Mouse (Mus musculus) adrenal gland, adult (tissue): ENCODE results near the gene Il21r.

Source experiments
- DNase-seq, 2 experiments: peaks; one replicate each; pipeline ENCODE4 v3.0.0; 2022 to 2023; ENCODE audit warnings: low spot score in 1 of 2; ENCODE audit not compliant: inconsistent age in 2 of 2

Gene Il21r

DNA sequence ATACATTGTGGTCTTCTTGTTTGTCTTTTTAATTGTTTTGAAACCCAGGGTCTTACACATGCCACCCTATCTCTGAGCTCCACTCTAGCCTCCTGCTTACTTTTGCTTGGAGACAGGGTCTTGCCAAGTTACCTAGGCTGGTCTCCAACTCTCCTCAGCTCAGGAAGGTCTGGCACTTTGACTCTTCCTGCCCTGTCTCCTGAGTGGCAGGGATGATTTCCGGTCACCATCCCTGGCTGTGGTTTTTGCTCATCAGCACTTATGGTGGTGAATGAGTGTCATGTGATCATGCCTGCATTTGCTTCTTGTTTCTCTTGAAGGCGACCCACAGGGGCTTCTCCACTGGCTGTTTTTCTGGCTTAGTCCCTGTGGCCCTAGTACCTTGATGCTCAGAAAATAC lies 29.4 kb upstream of the Il21r start:
- DNase-seq = peak in 1 of 2 experiments; percentile 51

DNA sequence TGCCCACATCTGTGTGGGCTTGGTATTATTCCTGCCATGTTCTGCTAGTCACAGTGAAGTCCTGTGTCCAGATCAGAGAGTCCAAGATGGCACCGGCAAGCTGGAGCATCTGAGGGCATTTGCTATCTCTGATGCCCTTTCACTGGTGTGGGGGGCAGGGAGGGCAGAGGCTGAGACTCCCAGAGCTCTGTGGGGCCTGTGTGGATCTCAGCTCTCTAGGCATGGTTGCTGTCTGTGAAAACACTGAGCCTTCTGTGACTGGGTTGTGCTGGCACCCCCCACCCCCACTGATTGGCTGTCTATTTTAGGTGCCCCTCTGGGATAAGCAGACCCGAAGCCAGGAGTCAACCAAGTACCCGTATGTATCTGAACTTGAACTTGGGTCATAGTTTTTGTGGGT lies 28.4 kb upstream of the Il21r start:
- DNase-seq = peak in 1 of 2 experiments; percentile 43

DNA sequence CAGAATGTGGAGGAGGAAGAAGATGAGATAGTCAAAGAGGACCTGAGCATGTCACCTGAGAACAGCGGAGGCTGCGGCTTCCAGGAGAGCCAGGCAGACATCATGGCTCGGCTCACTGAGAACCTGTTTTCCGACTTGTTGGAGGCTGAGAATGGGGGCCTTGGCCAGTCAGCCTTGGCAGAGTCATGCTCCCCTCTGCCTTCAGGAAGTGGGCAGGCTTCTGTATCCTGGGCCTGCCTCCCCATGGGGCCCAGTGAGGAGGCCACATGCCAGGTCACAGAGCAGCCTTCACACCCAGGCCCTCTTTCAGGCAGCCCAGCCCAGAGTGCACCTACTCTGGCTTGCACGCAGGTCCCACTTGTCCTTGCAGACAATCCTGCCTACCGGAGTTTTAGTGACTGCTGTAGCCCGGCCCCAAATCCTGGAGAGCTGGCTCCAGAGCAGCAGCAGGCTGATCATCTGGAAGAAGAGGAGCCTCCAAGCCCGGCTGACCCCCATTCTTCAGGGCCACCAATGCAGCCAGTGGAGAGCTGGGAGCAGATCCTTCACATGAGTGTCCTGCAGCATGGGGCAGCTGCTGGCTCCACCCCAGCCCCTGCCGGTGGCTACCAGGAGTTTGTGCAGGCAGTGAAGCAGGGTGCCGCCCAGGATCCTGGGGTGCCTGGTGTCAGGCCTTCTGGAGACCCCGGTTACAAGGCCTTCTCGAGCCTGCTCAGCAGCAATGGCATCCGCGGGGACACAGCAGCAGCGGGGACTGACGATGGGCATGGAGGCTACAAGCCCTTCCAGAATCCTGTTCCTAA lies 27.3 kb upstream of the Il21r start:
- DNase-seq = peak in 1 of 2 experiments; percentile 71

DNA sequence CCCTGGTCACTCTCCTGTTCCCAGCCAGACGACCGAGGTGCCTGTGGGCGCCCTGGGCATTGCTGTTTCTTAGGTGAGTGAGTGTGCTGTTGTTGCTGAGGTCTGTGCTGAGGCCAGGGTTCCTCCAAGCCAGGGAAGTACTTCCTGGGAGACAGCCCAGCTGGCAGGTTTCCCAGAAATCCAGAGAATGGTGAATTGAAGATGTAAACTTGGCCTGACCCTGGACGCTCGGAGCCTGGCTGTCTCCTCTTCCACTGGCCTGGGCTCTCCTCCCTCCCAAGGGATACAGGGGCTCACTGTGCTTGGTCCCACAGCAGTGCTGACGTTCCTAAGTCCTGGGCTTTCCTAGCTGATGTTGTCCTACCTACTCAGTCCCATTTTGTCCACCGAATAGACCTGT lies 26.2 kb upstream of the Il21r start:
- peak; percentile 76 to 92 for DNase-seq

DNA sequence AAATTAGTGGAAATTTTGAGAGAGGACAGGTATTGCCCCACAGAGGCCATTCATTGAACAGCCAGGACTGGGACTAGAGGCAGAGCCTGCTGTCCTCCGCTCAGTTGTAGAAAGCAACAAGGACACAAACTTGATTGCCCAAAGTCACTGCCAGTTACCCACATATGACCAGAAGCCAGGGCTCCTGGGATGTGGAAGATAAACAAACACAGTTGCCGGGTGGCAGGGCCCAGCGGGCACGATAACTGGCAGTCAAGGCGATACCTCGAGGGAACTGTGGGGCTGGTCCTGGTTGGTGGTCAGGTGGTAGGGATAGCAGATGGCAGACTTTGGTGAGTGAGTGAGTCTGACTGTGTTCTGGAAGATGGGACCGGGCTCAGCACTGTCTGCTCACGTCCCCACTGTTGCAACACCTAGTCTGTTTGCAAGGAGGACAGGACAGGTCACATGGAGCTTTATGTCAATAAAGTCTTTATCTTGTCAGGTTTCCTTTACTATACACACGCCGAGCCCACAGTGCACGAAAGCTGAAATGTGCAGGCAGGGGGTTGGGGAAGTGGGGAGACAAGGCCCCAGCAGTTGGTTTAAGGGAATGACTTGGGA lies 25.6 kb upstream of the Il21r start:
- no peak for DNase-seq

DNA sequence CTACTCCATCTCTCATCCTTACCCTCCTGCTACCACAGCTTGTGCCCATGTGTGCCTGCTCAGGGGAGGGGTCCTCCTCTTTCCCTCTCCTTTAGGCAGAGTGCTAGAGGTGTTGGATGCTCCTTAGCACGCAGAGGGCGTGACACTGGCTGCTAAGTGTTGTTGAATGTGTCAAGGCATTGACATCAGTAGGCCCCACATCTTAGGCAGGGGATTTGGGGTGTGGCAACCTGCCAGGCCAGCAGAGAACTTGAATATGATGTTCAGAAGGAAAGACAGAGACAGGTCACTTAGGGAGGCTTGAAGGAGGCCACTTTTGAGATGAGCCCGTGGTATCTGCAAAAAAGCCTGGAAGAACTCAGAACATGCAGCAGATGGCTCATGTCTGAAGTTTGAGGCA lies 25.1 kb upstream of the Il21r start:
- DNase-seq = no peak

DNA sequence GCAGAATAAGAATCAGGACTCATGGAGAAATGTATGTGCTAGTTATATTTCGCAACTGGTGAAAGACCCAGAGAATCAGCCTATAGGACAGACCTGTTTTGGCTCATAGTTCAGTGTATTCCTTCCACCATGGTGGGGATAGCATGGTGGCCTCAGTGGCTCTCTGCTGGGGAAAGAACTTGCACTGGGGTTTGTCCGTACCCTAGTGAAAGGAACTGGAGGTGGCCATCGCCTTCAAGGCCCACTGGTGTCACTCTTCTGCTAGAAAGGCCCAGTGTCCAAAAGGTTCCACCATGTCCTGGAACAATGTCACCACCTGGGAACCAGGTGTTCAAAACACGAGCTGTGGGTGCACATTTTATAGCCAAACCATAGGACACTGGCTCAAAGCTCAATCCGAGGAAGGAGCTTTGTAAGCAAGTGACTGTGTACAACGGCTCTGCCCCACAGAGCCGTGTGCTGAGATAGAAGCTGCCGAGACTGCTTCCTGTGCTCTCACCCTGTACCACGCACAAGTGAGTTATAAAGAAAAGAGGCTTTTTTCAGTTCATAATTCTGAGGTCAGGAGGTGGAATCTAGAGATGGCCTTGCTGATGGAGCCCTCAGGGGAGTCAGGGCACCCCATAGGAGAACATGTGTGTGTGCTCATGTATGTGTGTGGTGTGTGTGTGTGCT lies 23.5 kb upstream of the Il21r start:
- peak in 1 of 2 experiments; percentile 54 for DNase-seq

DNA sequence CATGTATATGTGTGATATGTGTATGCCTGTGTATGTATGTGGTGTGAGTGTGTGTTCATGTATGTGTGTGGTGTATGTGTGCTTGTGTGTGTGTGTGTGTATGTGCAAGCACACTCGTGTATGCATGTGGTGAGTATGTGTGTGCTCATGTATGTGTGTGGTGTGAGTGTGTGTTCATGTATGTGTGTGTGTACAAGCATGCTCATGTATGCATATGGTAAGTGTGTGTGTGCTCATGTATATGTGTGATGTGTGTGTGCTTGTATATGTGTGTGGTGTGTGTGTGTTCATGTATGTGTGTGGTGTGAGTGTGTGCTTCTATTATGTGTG lies 23.0 kb upstream of the Il21r start:
- DNase-seq = no peak

DNA sequence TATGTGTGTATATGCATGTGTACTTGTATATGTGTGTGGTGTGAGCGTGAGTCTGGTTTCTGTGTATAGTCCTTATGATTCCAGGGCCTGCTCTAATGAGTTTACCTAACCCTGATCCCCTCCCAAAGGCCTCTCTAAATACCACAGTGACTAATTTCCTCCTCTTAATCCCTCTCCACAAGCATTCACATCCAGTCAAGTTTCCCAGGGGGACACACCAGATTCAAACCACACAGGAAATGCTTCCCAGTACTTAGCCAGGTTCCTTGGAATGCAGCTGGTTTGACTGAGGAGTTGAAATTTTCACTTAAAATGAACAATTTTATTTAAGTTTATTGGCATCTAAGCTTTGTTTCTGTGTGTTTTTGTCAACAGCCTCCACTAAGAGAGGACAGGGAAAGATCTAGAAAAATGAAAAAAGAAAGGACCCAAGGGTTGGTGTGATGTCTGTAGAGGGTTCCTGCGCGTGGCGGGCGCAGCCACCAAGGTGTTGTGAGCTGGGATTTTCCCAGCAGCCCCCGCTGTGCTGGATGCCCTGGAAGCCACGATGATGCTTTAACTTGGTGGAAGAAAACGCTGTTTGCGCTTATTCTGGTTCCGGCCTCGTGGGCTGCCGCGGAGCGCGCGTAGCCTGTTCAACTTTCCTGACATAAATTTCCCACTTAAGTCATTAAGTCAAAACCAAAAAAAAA lies 22.5 kb upstream of the Il21r start:
- DNase-seq = peak in 1 of 2 experiments; percentile 69

DNA sequence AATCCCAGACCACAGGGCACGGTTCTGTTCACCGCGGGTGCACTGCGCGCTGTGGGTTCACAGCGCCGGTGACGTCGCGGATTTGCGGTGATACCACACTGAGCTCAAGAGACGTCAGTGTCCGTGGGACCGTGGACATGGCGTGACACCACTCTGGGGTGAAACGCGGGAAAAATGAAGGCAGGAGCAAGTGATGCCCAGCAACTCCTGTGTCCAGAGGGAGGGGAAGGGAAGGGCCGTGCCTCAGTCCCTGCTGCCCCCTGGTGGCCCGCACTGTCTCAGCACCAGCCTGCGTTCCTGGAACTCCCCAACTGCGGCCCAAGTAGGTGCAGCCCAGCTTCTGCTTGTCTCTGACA lies 21.9 kb upstream of the Il21r start:
- peak; percentile 88 to 97 for DNase-seq

DNA sequence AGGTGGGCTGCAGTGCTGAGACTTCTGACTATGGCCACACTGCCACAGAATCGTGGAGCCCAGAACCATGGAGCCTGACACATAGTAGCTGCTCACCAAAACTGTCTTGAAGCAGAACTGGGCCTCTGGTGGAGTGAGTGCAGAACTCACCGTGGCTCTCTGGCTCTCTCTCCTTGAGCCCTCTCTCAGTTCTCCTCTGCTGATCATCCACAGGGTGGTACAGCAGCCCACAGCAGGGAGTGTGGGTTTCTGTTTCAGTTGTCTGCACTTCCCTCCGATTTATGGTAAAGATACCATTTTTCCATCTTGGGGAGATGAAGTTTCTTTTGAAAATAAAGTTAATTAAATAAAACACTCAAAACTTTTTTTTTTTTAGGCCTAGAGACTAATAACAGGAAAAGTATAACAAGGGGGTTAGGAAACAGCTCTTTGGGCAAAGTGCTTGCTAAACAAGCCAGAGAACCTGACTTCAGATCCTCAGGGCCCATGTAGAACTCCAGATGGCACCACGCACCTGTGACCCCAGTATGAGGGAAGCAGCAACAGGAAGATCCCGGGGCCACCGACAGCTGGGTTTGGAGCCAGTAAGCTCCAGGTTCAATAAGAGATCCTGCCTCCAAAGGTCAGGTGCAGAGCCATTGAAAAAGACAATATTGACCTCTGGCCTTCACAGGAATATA lies 19.8 kb upstream of the Il21r start:
- DNase-seq = no peak

DNA sequence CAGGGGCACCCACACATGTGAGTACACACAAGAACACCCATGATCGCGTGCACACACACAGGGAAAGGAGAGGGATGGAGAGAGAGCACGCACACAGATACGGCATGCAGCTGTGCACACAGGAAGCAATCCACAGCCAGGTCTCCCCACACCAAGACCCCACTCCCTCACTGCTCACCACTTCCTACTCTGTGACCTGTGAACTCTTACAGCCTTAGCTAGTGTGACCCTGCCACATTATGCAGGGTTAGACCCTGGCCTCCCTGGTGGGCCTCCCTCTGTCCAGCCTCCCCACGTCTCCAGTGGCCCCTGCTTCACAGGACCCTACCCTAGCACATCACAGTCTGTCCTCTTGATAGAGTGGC lies 19.2 kb upstream of the Il21r start:
- DNase-seq = no peak

DNA sequence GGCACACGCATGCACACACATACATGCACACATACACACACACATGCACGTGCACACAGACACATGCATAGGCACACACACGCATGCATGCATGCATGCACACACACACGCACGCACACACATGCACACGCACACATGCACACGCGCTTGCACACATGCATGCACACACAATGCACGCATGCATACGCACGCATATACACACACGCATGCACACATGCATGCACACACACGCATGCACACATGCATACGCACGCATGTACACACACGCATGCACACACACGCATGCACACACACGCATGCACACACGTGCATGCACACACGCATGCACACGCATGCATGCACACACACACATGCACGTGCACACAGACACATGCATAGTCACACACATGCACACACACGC lies 16.9 kb upstream of the Il21r start:
- DNase-seq = no peak

DNA sequence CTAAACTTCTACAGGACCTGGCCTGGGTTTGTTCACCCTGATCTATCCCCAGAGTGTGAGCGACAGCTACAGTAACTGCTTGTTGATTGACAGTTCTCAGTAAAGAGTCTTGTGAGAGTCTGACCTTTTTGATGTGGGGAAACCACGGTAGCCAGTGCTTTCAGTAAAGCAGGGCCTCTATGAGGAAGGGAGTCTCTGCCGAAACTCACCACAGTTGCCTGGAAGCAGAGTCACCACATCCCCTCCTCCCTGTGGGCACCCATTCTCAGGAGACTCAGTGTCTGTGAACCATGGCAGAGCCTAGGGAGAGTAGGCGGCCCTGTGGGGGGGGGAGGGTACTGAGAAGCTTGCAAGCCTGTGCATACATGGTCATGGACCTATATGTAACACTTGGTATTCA lies 14.5 kb upstream of the Il21r start:
- DNase-seq = no peak

DNA sequence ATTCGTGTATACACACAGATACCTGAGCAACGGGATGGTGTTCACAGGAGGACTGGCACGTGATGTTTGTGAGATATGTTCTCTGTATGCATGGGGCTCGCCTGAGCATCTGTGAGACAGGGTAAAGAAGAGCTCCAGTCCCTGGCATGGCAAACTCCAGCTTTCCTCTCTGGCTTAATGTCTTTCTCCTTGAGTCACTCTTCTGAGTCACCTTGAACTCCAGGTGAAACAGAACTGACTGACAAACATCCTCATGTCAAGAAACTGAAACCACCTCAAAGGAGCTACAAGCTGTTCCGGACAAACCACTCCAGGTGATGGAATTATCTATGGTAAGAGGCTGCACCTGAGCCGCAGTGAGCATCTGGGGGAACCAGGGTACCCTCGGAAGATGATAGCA lies 13.3 kb upstream of the Il21r start:
- no peak for DNase-seq

DNA sequence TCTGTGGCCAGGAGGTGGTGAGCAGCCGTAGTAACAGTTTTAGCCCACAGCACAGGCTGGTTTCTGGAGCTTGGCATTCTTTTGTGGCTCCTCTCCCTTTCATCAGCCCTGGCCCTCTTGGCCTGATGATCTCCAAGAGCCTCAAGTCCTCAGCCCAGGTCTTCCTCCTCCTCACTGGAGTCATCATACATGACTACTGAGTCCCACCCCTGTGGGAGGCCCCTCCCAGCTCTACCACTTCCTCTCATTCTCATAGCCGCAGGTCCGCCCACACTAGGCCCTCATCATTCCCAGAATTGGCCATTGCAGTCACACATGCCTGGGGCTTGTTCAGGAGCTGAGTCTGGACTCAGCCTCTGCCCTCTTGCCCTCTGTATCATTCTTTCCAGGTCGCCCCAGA lies 9.4 kb upstream of the Il21r start:
- no peak for DNase-seq

DNA sequence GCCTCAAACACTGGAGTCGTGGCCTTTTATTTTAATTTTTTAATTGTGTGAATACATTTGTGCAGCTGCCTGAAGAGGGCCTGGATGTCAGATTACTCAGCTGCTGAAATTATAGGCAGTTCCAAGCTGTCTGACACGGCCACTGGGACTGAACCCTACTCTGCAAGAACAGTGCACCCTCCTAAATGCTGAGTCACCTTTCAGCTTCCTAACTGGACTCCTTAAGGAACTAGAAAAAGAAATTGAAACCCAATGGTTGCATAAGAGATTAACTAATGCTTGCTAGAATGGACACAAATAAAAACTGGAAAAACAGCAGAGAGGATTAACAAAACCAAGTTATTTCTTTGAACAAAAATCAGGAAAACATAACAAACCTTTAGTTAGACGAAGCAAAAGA lies 6.8 kb upstream of the Il21r start:
- DNase-seq = peak in 1 of 2 experiments; percentile 41

DNA sequence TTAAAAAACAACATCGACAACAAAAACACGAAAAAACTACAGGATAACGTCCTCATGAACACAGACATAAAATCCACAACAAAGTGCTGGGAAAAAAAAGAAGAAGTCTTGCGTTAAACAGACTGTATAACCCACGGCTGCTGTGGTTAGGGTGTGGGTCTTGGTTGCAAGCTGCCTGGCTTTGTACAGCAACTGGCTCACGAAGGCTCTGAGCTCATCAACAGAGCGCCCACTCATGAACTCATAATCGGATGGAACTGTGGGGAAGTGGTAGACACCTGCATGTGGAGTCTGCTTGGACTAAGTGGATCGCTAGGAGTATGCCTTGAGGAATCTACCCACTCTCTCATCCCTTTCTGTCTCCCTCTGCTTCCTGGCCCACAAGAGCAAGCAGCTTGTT lies 6.1 kb upstream of the Il21r start:
- no peak for DNase-seq

DNA sequence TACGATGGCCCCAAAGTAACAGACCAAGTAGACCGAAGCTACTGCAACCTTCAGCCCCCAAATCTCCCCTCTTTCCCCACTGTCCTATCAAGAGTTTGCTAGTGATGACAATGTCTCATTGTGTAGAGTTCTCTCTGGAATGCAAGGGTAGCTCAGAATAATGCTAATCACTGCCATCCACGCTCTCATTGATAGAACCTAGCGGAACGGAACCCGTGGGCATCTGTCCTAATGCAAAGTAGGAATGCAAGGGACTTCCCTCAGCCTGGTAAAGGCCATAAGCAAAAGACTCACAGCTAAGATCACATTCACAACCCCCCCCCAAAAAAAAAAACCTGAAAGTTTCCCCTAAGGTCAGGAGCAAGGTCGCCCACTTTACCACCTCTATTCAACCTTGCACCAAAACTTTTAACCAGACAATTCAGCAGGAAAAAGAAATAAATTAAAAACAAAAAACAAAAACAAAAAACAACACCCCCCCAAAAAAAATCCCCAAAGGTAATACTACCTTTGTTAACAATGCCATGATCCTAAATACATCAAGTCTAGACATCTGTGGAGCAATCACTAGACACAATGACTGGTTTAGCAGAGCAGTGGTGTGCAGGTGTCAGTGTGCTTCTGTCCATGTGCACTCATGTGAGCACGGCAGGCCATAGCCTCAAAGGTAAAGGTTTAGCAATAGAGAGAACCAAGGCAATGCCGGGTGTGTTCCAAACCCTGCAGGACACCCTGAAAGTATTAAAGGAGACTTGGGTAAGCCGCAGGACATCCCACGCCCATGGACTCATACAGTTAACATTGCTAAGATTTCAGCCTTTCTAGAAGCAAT lies 5.5 kb upstream of the Il21r start:
- DNase-seq = no peak

DNA sequence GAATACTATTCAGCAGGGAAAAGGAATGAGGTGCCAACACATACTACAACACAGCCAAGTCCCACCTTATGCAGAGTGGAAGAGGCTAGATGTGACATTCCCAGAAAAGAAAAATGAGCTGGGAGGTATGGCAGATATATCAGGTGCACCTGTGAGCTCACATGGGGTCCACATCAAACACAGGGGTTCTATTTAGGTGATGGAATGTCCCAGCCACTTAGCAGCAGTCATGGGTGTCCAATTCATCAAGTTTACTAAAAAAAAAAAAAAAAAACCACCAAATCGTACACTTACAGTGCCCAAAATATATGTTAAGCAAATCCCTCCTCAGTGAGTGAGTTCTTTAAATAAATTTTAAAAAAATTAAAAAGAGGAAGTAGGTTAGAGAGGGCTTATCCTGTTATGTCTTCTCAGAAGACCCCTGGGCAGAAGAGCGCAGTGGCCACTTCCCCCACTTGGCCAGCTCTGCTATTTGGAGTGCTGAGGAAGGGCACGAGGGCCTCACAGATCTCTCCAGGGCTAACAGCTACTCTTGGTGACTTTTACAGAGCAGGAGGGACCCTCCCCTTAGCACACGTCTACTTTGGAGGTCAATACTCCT lies 3.8 kb upstream of the Il21r start:
- DNase-seq = no peak
